ENCODE assay signal across 7 mouse cellular contexts in genomic region chr14:14714130-14714529, GRCm38 (mm10). TPM values are rescaled to one million over a fixed set of nuclear protein-coding genes. Genes with fewer than 3 reads are reported as not detected.
A peak's percentile ranks its signal among the peaks of the same experiment; 100 is the strongest.
DNase-seq lines count a peak whose midpoint lies in the region; ATAC-seq and TF ChIP-seq lines count a peak whose summit lies in the region.

No protein-coding gene starts in this region.

- no peaks in the 10 kb centered on the region; the same call in 1 of the 2 replicates for H3K36me3 ChIP-seq in intestine, postnatal 0 days (ENCODE audit: control insufficient read depth, insufficient read depth)
- H3K36me3 ChIP-seq in intestine, embryonic 16.5 days (ENCODE audit: control insufficient read depth, insufficient read depth, low read length): no peaks in the 10 kb centered on the region
- H3K36me3 ChIP-seq in limb, embryonic 10.5 days: peaks cover 42% of the 10 kb centered on the region

- DNase-seq in 3T3-L1 (ENCODE audit: low read depth, low spot score): peak; percentile 46
- peak; percentile 69 for DNase-seq in 416B (ENCODE audit: low read depth)
- no peak for DNase-seq in adrenal gland, adult 2 months
- DNase-seq in limb, embryonic 10.5 days (ENCODE audit: low spot score): no peak

- no peaks in the 10 kb centered on the region for H3K27me3 ChIP-seq in intestine, postnatal 0 days (replicated peaks; ENCODE audit: control insufficient read depth, insufficient read depth, low read length)
- no peaks in the 10 kb centered on the region for H3K27me3 ChIP-seq in intestine, embryonic 16.5 days (replicated peaks; ENCODE audit: control insufficient read depth, insufficient read depth, low read length)
- no peaks in the 10 kb centered on the region for H3K27me3 ChIP-seq in limb, embryonic 10.5 days (ENCODE audit: low read depth, poor library complexity, severe bottlenecking)

- H3K4me2 ChIP-seq in intestine, postnatal 0 days (replicated peaks; ENCODE audit: low read depth): no peak overlapping the region
- H3K4me2 ChIP-seq in intestine, embryonic 16.5 days (ENCODE audit: low read depth, low read length): no peak overlapping the region

- no peaks in the 10 kb centered on the region for H3K4me1 ChIP-seq in intestine, postnatal 0 days (replicated peaks; ENCODE audit: control insufficient read depth, insufficient read depth, low read length)
- no peaks in the 10 kb centered on the region for H3K4me1 ChIP-seq in intestine, embryonic 16.5 days (ENCODE audit: control insufficient read depth, insufficient read depth, low read length)
- H3K4me1 ChIP-seq in limb, embryonic 10.5 days: no peaks in the 10 kb centered on the region

- no peak overlapping the region for H3K4me3 ChIP-seq in intestine, postnatal 0 days (ENCODE audit: low read depth, low read length)
- no peak overlapping the region for H3K4me3 ChIP-seq in intestine, embryonic 16.5 days (ENCODE audit: low read length)
- H3K4me3 ChIP-seq in limb, embryonic 10.5 days: no peak overlapping the region

- TF ChIP-seq CTCF in intestine, postnatal 0 days (IDR thresholded peaks at IDR 0.05; ENCODE audit: low read depth): peak; percentile 64

- H3K27ac ChIP-seq in intestine, postnatal 0 days (ENCODE audit: low read depth, low read length): no peak overlapping the region
- no peak overlapping the region for H3K27ac ChIP-seq in intestine, embryonic 16.5 days (ENCODE audit: low read length)
- H3K27ac ChIP-seq in limb, embryonic 10.5 days: no peak overlapping the region

- no peak for ATAC-seq in intestine, postnatal 0 days
- no peak for ATAC-seq in intestine, embryonic 16.5 days
- peak; percentile 69; the same call in 1 of the 2 replicates for ATAC-seq in megakaryocyte-erythroid progenitor cell, adult 5-6 weeks (replicated peaks; ENCODE audit: low FRiP score, low TSS enrichment, poor library complexity, severe bottlenecking)

- H3K9me3 ChIP-seq in intestine, postnatal 0 days (ENCODE audit: control insufficient read depth): no peaks in the 10 kb centered on the region
- H3K9me3 ChIP-seq in intestine, embryonic 16.5 days (ENCODE audit: control insufficient read depth, low read length): no peaks in the 10 kb centered on the region
- no peaks in the 10 kb centered on the region for H3K9me3 ChIP-seq in limb, embryonic 10.5 days (replicated peaks)

- H3K9ac ChIP-seq in intestine, postnatal 0 days (ENCODE audit: low read depth, low read length): no peak overlapping the region
- H3K9ac ChIP-seq in intestine, embryonic 16.5 days (ENCODE audit: low read depth, low read length): no peak overlapping the region

RNA-seq across cellular contexts. Expression of gene Slc4a7, which starts 12.1 kb away (rescaled TPM):
- polyA plus RNA-seq in intestine, postnatal 0 days (2015; fragmentation: Nextera tagmentation; extraction: Ambion mirVana): 8.5 and 8.8 TPM in 2 replicates
- 17.1 and 18.6 TPM in 2 replicates for polyA plus RNA-seq in intestine, embryonic 16.5 days (2015; fragmentation: Nextera tagmentation; extraction: Ambion mirVana)
- 27.1 and 29.8 TPM in 2 replicates for total RNA-seq in megakaryocyte-erythroid progenitor cell, adult 5-6 weeks (2014; fragmentation: Nextera tagmentation)
- total RNA-seq in megakaryocyte-erythroid progenitor cell, adult 5-6 weeks (2017): 32.0 and 35.3 TPM in 2 replicates
- total RNA-seq in adrenal gland, adult 2 months (2021): 10 to 100 TPM; 16.9 to 26.5 TPM
- 17.0 and 24.0 TPM in 2 replicates for polyA plus RNA-seq in adrenal gland, adult 2 months (2012; rRNA removed)
- 30.6 and 31.7 TPM in 2 replicates for polyA plus RNA-seq in limb, embryonic 10.5 days (2016; fragmentation: Nextera tagmentation; extraction: Ambion mirVana)

Comparison
In these comparisons a context has a peak if more than half of its experiments do, and no peak if none do; other contexts are left out.
1. DNase-seq: peak in 3T3-L1 (single experiment) and 416B (single experiment); none in adrenal gland, adult 2 months (single experiment) and limb, embryonic 10.5 days (single experiment).